ENCODE assay signal across 18 mouse cellular contexts in the genomic region with DNA sequence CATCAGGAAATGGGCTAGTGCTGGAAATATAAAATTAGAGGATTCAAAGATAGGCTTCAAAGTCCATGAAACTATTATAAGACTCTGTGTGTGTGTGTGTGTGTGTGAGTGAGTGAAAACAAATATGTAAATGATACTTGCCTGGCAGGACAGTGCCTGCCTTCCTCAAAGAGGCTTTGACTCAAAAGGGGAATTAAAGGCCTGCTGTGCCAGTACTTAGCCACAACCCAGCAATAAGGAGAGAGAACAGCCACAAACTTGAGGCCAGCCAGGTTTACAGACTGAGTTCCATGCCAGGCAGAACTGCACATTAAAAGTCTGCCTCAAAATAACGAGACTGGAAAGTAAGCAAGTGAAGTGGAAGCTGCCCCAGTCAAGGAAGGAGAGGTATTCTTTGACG. TPM values are rescaled to one million over a fixed set of nuclear protein-coding genes. Genes with fewer than 3 reads are reported as not detected.
"Had no signal": no experiment of that assay in that cellular context is flagged by ENCODE, and none has a peak within 500 bp of the region (broad histone marks: within the 10 kb centered on the region; RNA-seq: fewer than 3 reads in every experiment).

No protein-coding gene starts in this region.

- DNase-seq: kidney, postnatal 10 days; kidney, postnatal 4 days; lung, postnatal 14 days; spleen, adult 18-20 months; thymus, adult 2 months; thymus, postnatal 25 days had no signal

- H3K27me3 ChIP-seq: liver, embryonic 12.5 days; lung, embryonic 15.5 days; megakaryocyte, embryonic 14.5 days; midbrain, embryonic 15.5 days; neural tube, embryonic 12.5 days; stomach, embryonic 15.5 days had no signal

- H3K9me3 ChIP-seq: liver, embryonic 12.5 days; lung, embryonic 15.5 days; megakaryocyte, embryonic 14.5 days; midbrain, embryonic 15.5 days; neural tube, embryonic 12.5 days; stomach, embryonic 15.5 days had no signal

- H3K27ac ChIP-seq: lung, embryonic 15.5 days; macrophage; midbrain, embryonic 15.5 days; neural tube, embryonic 12.5 days; stomach, embryonic 15.5 days had no signal

- H3K4me3 ChIP-seq: layer of hippocampus, adult 2 months; liver, embryonic 12.5 days; lung, embryonic 15.5 days; midbrain, embryonic 15.5 days; neural tube, embryonic 12.5 days; stomach, embryonic 15.5 days had no signal

- H3K4me1 ChIP-seq: stomach, embryonic 15.5 days had no signal

RNA-seq across cellular contexts. Expression of gene Cpsf4l, which starts 33.0 kb away (rescaled TPM):
- total RNA-seq: layer of hippocampus, adult 2 months; layer of hippocampus, postnatal 10 days; left cerebral cortex, postnatal 36 days; monocyte, adult 5-6 weeks; neutrophil, adult 5-6 weeks had no signal
- polyA plus RNA-seq: macrophage had no signal
